Mouse (Mus musculus) heart, adult 18-20 months (tissue): ENCODE data around the gene Tenm4. TPM values are rescaled to one million over a fixed set of nuclear protein-coding genes. Genes with fewer than 3 reads are reported as not detected.
A peak's percentile ranks its signal among the peaks of the same experiment; 100 is the strongest.

Experiments
- DNase-seq, 2 experiments: peaks; one replicate each; pipeline ENCODE4 v3.0.0; 2021 to 2022; ENCODE audit warnings: mixed read lengths in 1 of 2
- total RNA-seq, 2 experiments: library from RNA; stranded (reverse); gene quantifications; 2 replicates each; pipeline ENCODE4 v1.2.3; 2021

Tenm4 gene
- total RNA-seq, 2 experiments from 2014 or later: 1.2 to 2.2 TPM

GRCm38 (mm10) chr7:96777938-96778600 is 607.0 kb downstream of the Tenm4 start:
- DNase-seq: no peak

- DNase-seq: peak; percentile 22 to 50
Measured at GRCm38 (mm10) chr7:96778601-96778969, 607.5 kb downstream of the Tenm4 start.

- DNase-seq: no peak
Measured at GRCm38 (mm10) chr7:96780556-96780955, 609.5 kb downstream of the Tenm4 start.

- DNase-seq: no peak
Measured at GRCm38 (mm10) chr7:96781068-96781467, 610.0 kb downstream of the Tenm4 start.

- no peak for DNase-seq
Measured at GRCm38 (mm10) chr7:96782686-96783085, 611.6 kb downstream of the Tenm4 start.

GRCm38 (mm10) chr7:96785808-96786207 is 614.8 kb downstream of the Tenm4 start:
- DNase-seq: no peak

- DNase-seq: no peak
Measured at GRCm38 (mm10) chr7:96786262-96787044, 615.4 kb downstream of the Tenm4 start.

GRCm38 (mm10) chr7:96788135-96788534 is 617.1 kb downstream of the Tenm4 start:
- no peak for DNase-seq

GRCm38 (mm10) chr7:96790326-96790725 is 619.3 kb downstream of the Tenm4 start:
- DNase-seq: no peak

- no peak for DNase-seq
Measured at GRCm38 (mm10) chr7:96792456-96793229, 621.6 kb downstream of the Tenm4 start.

GRCm38 (mm10) chr7:96796033-96796741 is 625.1 kb downstream of the Tenm4 start:
- DNase-seq: peak; percentile 66 to 71

GRCm38 (mm10) chr7:96796788-96797485 is 625.9 kb downstream of the Tenm4 start:
- peak; percentile 32 to 43 for DNase-seq

- DNase-seq: peak in 1 of 2 experiments; percentile 13
Measured at GRCm38 (mm10) chr7:96797716-96798332, 626.8 kb downstream of the Tenm4 start.

- DNase-seq: no peak
Measured at GRCm38 (mm10) chr7:96799816-96800215, 628.8 kb downstream of the Tenm4 start.

- peak; percentile 18 to 20 for DNase-seq
Measured at GRCm38 (mm10) chr7:96801368-96801767, 630.3 kb downstream of the Tenm4 start.

GRCm38 (mm10) chr7:96802216-96802615 is 631.2 kb downstream of the Tenm4 start:
- no peak for DNase-seq

GRCm38 (mm10) chr7:96806561-96806960 is 635.5 kb downstream of the Tenm4 start:
- no peak for DNase-seq

GRCm38 (mm10) chr7:96807281-96808058 is 636.4 kb downstream of the Tenm4 start:
- DNase-seq: peak in 1 of 2 experiments; percentile 8

- no peak for DNase-seq
Measured at GRCm38 (mm10) chr7:96808059-96808646, 637.1 kb downstream of the Tenm4 start.

GRCm38 (mm10) chr7:96811691-96812090 is 640.6 kb downstream of the Tenm4 start:
- DNase-seq: no peak
